ENCODE assay signal across 17 mouse cellular contexts in the genomic region with DNA sequence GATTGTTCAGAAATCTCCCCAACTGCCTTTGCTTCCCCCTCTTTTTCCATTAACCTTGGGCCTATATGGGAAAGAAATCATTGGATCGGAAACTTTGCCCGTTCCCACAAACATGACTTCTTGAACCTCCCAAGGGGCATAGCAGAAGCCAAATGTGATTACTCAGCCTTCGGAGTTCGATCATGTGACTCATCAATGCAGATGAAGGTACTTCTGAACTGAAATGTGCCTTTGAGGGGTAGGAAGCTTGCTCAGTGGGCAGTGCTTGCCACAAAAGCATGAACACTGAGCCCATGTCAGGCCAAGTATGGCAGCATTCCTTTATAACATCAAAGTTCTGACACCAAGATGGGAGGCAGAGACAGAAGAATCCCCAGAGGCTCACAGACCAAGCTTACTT.
A peak's percentile ranks its signal among the peaks of the same experiment; 100 is the strongest.
DNase-seq lines count a peak whose midpoint lies in the region; ATAC-seq and TF ChIP-seq lines count a peak whose summit lies in the region.
"Had no signal": no experiment of that assay in that cellular context is flagged by ENCODE, and none has a peak within 500 bp of the region (broad histone marks: within the 10 kb centered on the region; RNA-seq: fewer than 3 reads in every experiment).

No protein-coding gene starts in this region.

- ATAC-seq in limb, embryonic 13.5 days (ENCODE audit: low FRiP score, low read depth), result peak; percentile 16; the same call in 1 of the 2 replicates
- no peak for ATAC-seq in heart, embryonic 13.5 days (ENCODE audit: extremely low read depth, insufficient number of reproducible peaks, low FRiP score, low TSS enrichment)
- ATAC-seq in forebrain, postnatal 0 days, result no peak
- no peak for ATAC-seq in hindbrain, embryonic 11.5 days (ENCODE audit: low FRiP score)
- ATAC-seq: CD4-positive, CD25-positive, alpha-beta regulatory T cell, adult 4 months had no signal

- no peaks in the 10 kb centered on the region for H3K36me3 ChIP-seq in limb, embryonic 13.5 days
- H3K36me3 ChIP-seq in limb, embryonic 10.5 days, result no peaks in the 10 kb centered on the region
- H3K36me3 ChIP-seq in heart, embryonic 13.5 days, result no peaks in the 10 kb centered on the region
- no peaks in the 10 kb centered on the region for H3K36me3 ChIP-seq in small intestine, adult 2 months (ENCODE audit: control insufficient read depth, insufficient read depth, low read length)
- no peaks in the 10 kb centered on the region for H3K36me3 ChIP-seq in forebrain, postnatal 0 days (ENCODE audit: insufficient read depth)
- no peaks in the 10 kb centered on the region for H3K36me3 ChIP-seq in hindbrain, embryonic 11.5 days (ENCODE audit: control insufficient read depth, insufficient read depth, low read length)
- H3K36me3 ChIP-seq: neural tube, embryonic 12.5 days had no signal

- no peak overlapping the region for H3K9ac ChIP-seq in limb, embryonic 13.5 days
- no peak overlapping the region for H3K9ac ChIP-seq in heart, embryonic 13.5 days
- H3K9ac ChIP-seq in forebrain, postnatal 0 days, result no peak overlapping the region
- no peak overlapping the region for H3K9ac ChIP-seq in hindbrain, embryonic 11.5 days (ENCODE audit: low read depth, low read length)
- H3K9ac ChIP-seq: liver, embryonic 14.5 days; neural tube, embryonic 12.5 days had no signal

- no peak overlapping the region for H3K4me3 ChIP-seq in limb, embryonic 13.5 days
- no peak overlapping the region for H3K4me3 ChIP-seq in limb, embryonic 10.5 days
- H3K4me3 ChIP-seq in heart, embryonic 13.5 days, result no peak overlapping the region
- H3K4me3 ChIP-seq in small intestine, adult 2 months (ENCODE audit: low read depth, low read length), result no peak overlapping the region
- H3K4me3 ChIP-seq in forebrain, postnatal 0 days (ENCODE audit: low read depth, low read length), result no peak overlapping the region
- no peak overlapping the region for H3K4me3 ChIP-seq in hindbrain, embryonic 11.5 days (ENCODE audit: low read depth, low read length)
- H3K4me3 ChIP-seq: erythroblast, embryonic 14.5 days; neural tube, embryonic 12.5 days had no signal

- TF ChIP-seq POLR2A in small intestine, adult 2 months (IDR thresholded peaks at IDR 0.05; ENCODE audit: low read depth, low read length), result no peak

- no peaks in the 10 kb centered on the region for H3K27me3 ChIP-seq in limb, embryonic 13.5 days
- no peaks in the 10 kb centered on the region for H3K27me3 ChIP-seq in limb, embryonic 10.5 days (ENCODE audit: low read depth, poor library complexity, severe bottlenecking)
- peaks cover 51% of the 10 kb centered on the region for H3K27me3 ChIP-seq in heart, embryonic 13.5 days (replicated peaks)
- no peaks in the 10 kb centered on the region for H3K27me3 ChIP-seq in small intestine, adult 2 months (ENCODE audit: control insufficient read depth, insufficient read depth, low read length)
- no peaks in the 10 kb centered on the region for H3K27me3 ChIP-seq in forebrain, postnatal 0 days (ENCODE audit: insufficient read depth, low read length)
- no peaks in the 10 kb centered on the region for H3K27me3 ChIP-seq in hindbrain, embryonic 11.5 days (ENCODE audit: control insufficient read depth, insufficient read depth, low read length)
- H3K27me3 ChIP-seq: neural tube, embryonic 12.5 days had no signal

- H3K4me2 ChIP-seq in limb, embryonic 13.5 days (replicated peaks), result no peak overlapping the region
- no peak overlapping the region for H3K4me2 ChIP-seq in heart, embryonic 13.5 days
- H3K4me2 ChIP-seq in forebrain, postnatal 0 days (ENCODE audit: low read depth), result no peak overlapping the region
- no peak overlapping the region for H3K4me2 ChIP-seq in hindbrain, embryonic 11.5 days (replicated peaks; ENCODE audit: low read depth, low read length)
- H3K4me2 ChIP-seq: neural tube, embryonic 12.5 days had no signal

- peak; percentile 96 for DNase-seq in heart, adult 11 months
- DNase-seq in heart, postnatal 4 days, result no peak
- no peak for DNase-seq in limb, embryonic 10.5 days (ENCODE audit: low spot score)
- DNase-seq in forebrain, postnatal 0 days, result no peak
- no peak for DNase-seq in hindbrain, embryonic 11.5 days (ENCODE audit: low spot score)
- DNase-seq: adrenal gland, postnatal 14 days; cerebellum, adult 9-10 months; lung, postnatal 14 days; right cerebral cortex, postnatal 25 days; thymus, adult 2 months had no signal

- H3K9me3 ChIP-seq in limb, embryonic 13.5 days, result no peaks in the 10 kb centered on the region
- no peaks in the 10 kb centered on the region for H3K9me3 ChIP-seq in limb, embryonic 10.5 days (replicated peaks)
- H3K9me3 ChIP-seq in heart, embryonic 13.5 days, result no peaks in the 10 kb centered on the region
- H3K9me3 ChIP-seq in forebrain, postnatal 0 days (ENCODE audit: low read length), result no peaks in the 10 kb centered on the region
- H3K9me3 ChIP-seq in hindbrain, embryonic 11.5 days (ENCODE audit: control insufficient read depth, low read length), result no peaks in the 10 kb centered on the region
- H3K9me3 ChIP-seq: neural tube, embryonic 12.5 days had no signal

- 61% methylated on average over 4 of the region's 4 CpGs for WGBS in limb, embryonic 13.5 days
- WGBS in limb, embryonic 10.5 days, result 95% methylated on average over 4 of the region's 4 CpGs
- WGBS in heart, embryonic 13.5 days, result 74% methylated on average over 4 of the region's 4 CpGs
- WGBS in small intestine, adult 2 months, result 65% methylated on average over 4 of the region's 4 CpGs
- WGBS in forebrain, postnatal 0 days, result 82% methylated on average over 4 of the region's 4 CpGs
- 72% methylated on average over 4 of the region's 4 CpGs for WGBS in hindbrain, embryonic 11.5 days

- H3K27ac ChIP-seq in limb, embryonic 13.5 days, result 0 out of 2 replicates have a peak overlapping the region, but pooled peaks have one; percentile 33
- no peak overlapping the region for H3K27ac ChIP-seq in limb, embryonic 10.5 days
- H3K27ac ChIP-seq in heart, embryonic 13.5 days (replicated peaks), result peak overlapping the region; percentile 24; the same call in 1 of the 2 replicates
- H3K27ac ChIP-seq in small intestine, adult 2 months (ENCODE audit: insufficient read depth, low read depth, low read length), result peak overlapping the region; percentile 26; the same call in 1 of the 2 replicates
- no peak overlapping the region for H3K27ac ChIP-seq in forebrain, postnatal 0 days (ENCODE audit: low read depth, low read length)
- H3K27ac ChIP-seq in hindbrain, embryonic 11.5 days (ENCODE audit: low read depth, low read length), result no peak overlapping the region
- H3K27ac ChIP-seq: liver, embryonic 14.5 days; neural tube, embryonic 12.5 days had no signal

- H3K4me1 ChIP-seq in limb, embryonic 13.5 days, result peaks cover 34% of the 10 kb centered on the region
- H3K4me1 ChIP-seq in limb, embryonic 10.5 days, result peaks cover 17% of the 10 kb centered on the region
- peaks cover 25% of the 10 kb centered on the region for H3K4me1 ChIP-seq in heart, embryonic 13.5 days
- H3K4me1 ChIP-seq in small intestine, adult 2 months (ENCODE audit: control insufficient read depth, insufficient read depth, insufficient read length, low read length), result no peaks in the 10 kb centered on the region
- H3K4me1 ChIP-seq in forebrain, postnatal 0 days (ENCODE audit: insufficient read depth), result no peaks in the 10 kb centered on the region; the same call in 1 of the 2 replicates
- peaks cover 5% of the 10 kb centered on the region; the same call in 1 of the 2 replicates for H3K4me1 ChIP-seq in hindbrain, embryonic 11.5 days (replicated peaks; ENCODE audit: control insufficient read depth, insufficient read depth, low read length)

- no peak for TF ChIP-seq CTCF in small intestine, adult 2 months (IDR thresholded peaks at IDR 0.05; ENCODE audit: extremely low read depth, insufficient read length, insufficient replicate concordance, low read depth, low read length)
- TF ChIP-seq CTCF in forebrain, postnatal 0 days (IDR thresholded peaks at IDR 0.05; ENCODE audit: low read depth), result no peak

Comparison
In these comparisons a context has a peak if more than half of its experiments do, and no peak if none do; other contexts are left out.
1. H3K27ac ChIP-seq: peak in limb, embryonic 13.5 days (single experiment), heart, embryonic 13.5 days (single experiment) and small intestine, adult 2 months (single experiment); none in limb, embryonic 10.5 days (single experiment), forebrain, postnatal 0 days (single experiment) and hindbrain, embryonic 11.5 days (single experiment).